Mouse (Mus musculus) heart, adult 2 months (tissue): Measurements from ENCODE around the gene Ifna16.

Experiments
- CTCF ChIP-seq: fragments of 200-600 bp; IDR thresholded peaks from 2 replicates; pipeline ENCODE4 v1.8.1; 2022; ENCODE audit warnings: antibody characterized with exemption, mild to moderate bottlenecking, moderate library complexity
- EP300 ChIP-seq: fragments of 200-500 bp; IDR thresholded peaks from 2 replicates; pipeline ENCODE4 v1.6.1; 2011; ENCODE audit warnings: low read depth, low read length, control low read depth; ENCODE audit not compliant: insufficient read depth
- POLR2A ChIP-seq: fragments of 200-500 bp; IDR thresholded peaks from 2 replicates; pipeline ENCODE4 v1.6.1; 2011; ENCODE audit warnings: mild to moderate bottlenecking, low read depth, low read length, control low read depth; ENCODE audit not compliant: insufficient read depth

DNA sequence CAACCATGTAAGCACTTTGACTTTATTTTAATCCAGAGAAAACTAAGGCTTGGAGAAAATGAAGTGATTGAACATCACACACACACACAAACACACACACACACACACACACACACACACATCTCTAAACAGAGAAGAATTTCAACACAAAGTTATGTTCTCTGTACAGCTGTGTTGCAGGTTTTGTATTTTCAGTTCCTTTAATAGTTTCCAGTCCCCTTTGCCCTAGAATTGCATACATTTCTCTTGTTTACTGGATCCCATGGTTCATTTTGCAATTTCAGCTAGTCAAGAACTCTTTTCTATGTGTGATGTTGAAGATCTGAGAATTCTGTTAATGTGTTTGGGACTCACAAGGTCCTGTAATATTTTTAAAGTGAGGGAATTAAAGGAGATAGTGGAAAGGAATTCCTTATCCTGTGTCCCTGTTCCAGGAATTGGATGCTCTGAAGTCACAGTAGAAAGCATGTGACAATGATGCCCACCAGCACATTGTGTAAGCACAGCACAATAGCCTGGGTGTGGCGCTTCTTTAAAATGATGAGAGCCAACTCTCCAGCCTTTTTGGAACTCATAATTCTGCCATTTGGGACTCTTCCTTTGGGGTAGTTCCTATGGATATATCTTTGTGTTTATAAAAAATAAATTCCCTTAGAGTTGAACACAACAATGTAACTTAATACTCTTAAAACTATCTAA, 30.6 kb upstream of the Ifna16 start:
- TF ChIP-seq POLR2A, result no peak
- no peak for TF ChIP-seq EP300
- TF ChIP-seq CTCF, result no peak
